Mouse (Mus musculus) heart, adult 2 months (tissue): Measurements from ENCODE around the gene Rbm14.

ENCODE experiments used
- CTCF ChIP-seq: fragments of 200-600 bp; IDR thresholded peaks from 2 replicates; pipeline ENCODE4 v1.8.1; 2022; ENCODE audit warnings: antibody characterized with exemption, mild to moderate bottlenecking, moderate library complexity
- EP300 ChIP-seq: fragments of 200-500 bp; IDR thresholded peaks from 2 replicates; pipeline ENCODE4 v1.6.1; 2011; ENCODE audit warnings: low read depth, low read length, control low read depth; ENCODE audit not compliant: insufficient read depth
- POLR2A ChIP-seq: fragments of 200-500 bp; IDR thresholded peaks from 2 replicates; pipeline ENCODE4 v1.6.1; 2011; ENCODE audit warnings: mild to moderate bottlenecking, low read depth, low read length, control low read depth; ENCODE audit not compliant: insufficient read depth

DNA sequence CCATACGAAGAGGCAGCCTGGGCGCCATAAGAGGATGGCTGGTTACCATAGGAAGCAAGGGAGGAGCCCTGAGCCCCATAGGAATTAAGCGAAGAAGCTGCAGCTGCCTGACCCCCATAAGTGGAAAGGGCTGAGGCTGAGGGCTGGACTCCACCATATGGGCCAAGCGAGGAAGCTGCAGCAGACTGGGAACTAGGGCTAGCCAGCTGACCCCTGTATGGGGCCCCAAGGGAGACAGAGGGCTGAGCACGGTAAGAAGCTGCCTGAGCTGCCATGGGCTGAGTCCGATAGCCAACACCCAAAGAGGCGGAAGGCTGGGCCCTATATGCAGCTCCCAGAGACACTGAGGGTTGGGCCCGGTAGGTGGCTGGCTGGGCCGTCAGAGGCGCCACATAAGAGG lies 8.2 kb downstream of the Rbm14 start:
- no peak for TF ChIP-seq CTCF
- no peak for TF ChIP-seq POLR2A
- TF ChIP-seq EP300 = no peak
